Mouse (Mus musculus) right cerebral cortex, postnatal 36 days (tissue): ENCODE measurements around the gene Bpifa6.

Experiments
- DNase-seq, 2 experiments: peaks; one replicate each; pipeline ENCODE4 v3.0.0; 2022; ENCODE audit warnings: low spot score in 2 of 2, mixed read lengths in 1 of 2

The Bpifa6 gene

GRCm38 (mm10) chr2:154038932-154039331, 64.2 kb downstream of the Bpifa6 start:
- DNase-seq = peak in 1 of 2 experiments; percentile 6

GRCm38 (mm10) chr2:154044743-154045142, 70.0 kb downstream of the Bpifa6 start:
- DNase-seq = no peak
